ENCODE assay signal across 25 mouse cellular contexts in the genomic region with DNA sequence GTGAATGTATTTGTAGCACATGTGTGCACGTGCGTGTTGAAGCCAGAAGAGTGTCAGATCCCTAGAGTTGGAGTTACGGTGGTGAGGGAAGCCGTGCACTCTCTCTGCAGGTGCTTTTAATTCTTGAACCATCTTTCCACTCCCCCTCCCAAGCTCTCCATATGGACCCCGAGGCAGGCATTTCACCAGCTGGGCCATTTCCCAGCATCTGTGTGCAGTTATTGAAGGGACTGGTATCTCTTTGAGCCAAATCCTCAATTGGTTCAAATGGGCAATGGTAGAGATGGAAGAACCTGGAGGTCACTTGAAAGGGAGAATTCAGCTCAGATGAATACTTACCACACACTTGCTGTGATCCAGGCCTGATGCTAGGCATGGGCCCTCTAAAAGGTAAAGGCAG. TPM values are rescaled to one million over a fixed set of nuclear protein-coding genes. Genes with fewer than 3 reads are reported as not detected.
DNase-seq lines count a peak whose midpoint lies in the region; TF ChIP-seq lines count a peak whose summit lies in the region.
"Had no signal": no experiment of that assay in that cellular context is flagged by ENCODE, and none has a peak within 500 bp of the region (broad histone marks: within the 10 kb centered on the region; RNA-seq: fewer than 3 reads in every experiment).

No protein-coding gene starts in this region.

- TF ChIP-seq CTCF in gastrocnemius, adult 2 months (IDR thresholded peaks at IDR 0.05) = no peak

- no peak overlapping the region for H3K4me3 ChIP-seq in gastrocnemius, adult 2 months
- no peak overlapping the region for H3K4me3 ChIP-seq in embryonic facial prominence, embryonic 10.5 days
- H3K4me3 ChIP-seq: forebrain, embryonic 13.5 days; heart, embryonic 13.5 days; hindbrain, embryonic 12.5 days had no signal

- no peaks in the 10 kb centered on the region for H3K36me3 ChIP-seq in embryonic facial prominence, embryonic 10.5 days (replicated peaks)
- H3K36me3 ChIP-seq: G1E; heart, embryonic 13.5 days; hindbrain, embryonic 12.5 days had no signal

- peak overlapping the region; percentile 67; the same call in 1 of the 2 replicates for H3K27ac ChIP-seq in gastrocnemius, adult 2 months
- H3K27ac ChIP-seq in embryonic facial prominence, embryonic 10.5 days (replicated peaks) = no peak overlapping the region
- H3K27ac ChIP-seq: forebrain, embryonic 13.5 days; heart, embryonic 13.5 days; hindbrain, embryonic 12.5 days had no signal

- peak; percentile 14 to 16 for DNase-seq in cerebellum, postnatal 10 days
- DNase-seq in cerebellum, adult 9-10 months = no peak
- no peak for DNase-seq in gastrocnemius, adult 2 months
- DNase-seq in gastrocnemius, postnatal 36 days = no peak
- peak; percentile 70 for DNase-seq in embryonic facial prominence, embryonic 10.5 days (ENCODE audit: low spot score)
- peak; percentile 40 for DNase-seq in forelimb bud, embryonic 11.5 days (ENCODE audit: low read depth, low spot score)
- no peak for DNase-seq in retina, postnatal 1 day
- DNase-seq: adrenal gland, adult 8-10 months; adrenal gland, postnatal 36 days; cerebellum, adult 2 months; cerebellum, postnatal 25 days; forebrain, postnatal 0 days had no signal

- H3K9me3 ChIP-seq in embryonic facial prominence, embryonic 10.5 days = no peaks in the 10 kb centered on the region
- H3K9me3 ChIP-seq: forebrain, embryonic 13.5 days; G1E; heart, embryonic 13.5 days; hindbrain, embryonic 12.5 days had no signal

- 52% methylated on average over 5 of the region's 5 CpGs for WGBS in embryonic facial prominence, embryonic 10.5 days

- intact Hi-C loops in gastrocnemius, adult 2 months (cut with DNase I) = no loop called here
- intact Hi-C loops in gastrocnemius, postnatal 36 days (cut with DNase I) = no loop called here

- H3K4me1 ChIP-seq in embryonic facial prominence, embryonic 10.5 days = peaks cover 53% of the 10 kb centered on the region
- H3K4me1 ChIP-seq: forebrain, embryonic 13.5 days; hindbrain, embryonic 12.5 days had no signal

- H3K27me3 ChIP-seq in embryonic facial prominence, embryonic 10.5 days (replicated peaks; ENCODE audit: low read depth, poor library complexity, severe bottlenecking) = no peaks in the 10 kb centered on the region
- H3K27me3 ChIP-seq: forebrain, embryonic 13.5 days; heart, embryonic 13.5 days; hindbrain, embryonic 12.5 days had no signal

RNA-seq across cellular contexts. Expression of a gene that starts 55.3 kb away (rescaled TPM):
- not detected for total RNA-seq in gastrocnemius, adult 2 months (2021)
- total RNA-seq in gastrocnemius, postnatal 36 days (2021) = not detected
- not detected in 2 replicates for polyA plus RNA-seq in embryonic facial prominence, embryonic 10.5 days (2016; fragmentation: Nextera tagmentation; extraction: Ambion mirVana)
- total RNA-seq: forebrain, postnatal 0 days; gastrocnemius, adult 8-10 months; heart, adult 8-10 months; heart, postnatal 4 days had no signal
- polyA plus RNA-seq: CD4-positive, CD25-positive, alpha-beta regulatory T cell, adult 4 months; cerebellum, adult 2 months; cortical plate, adult 2 months; forebrain, embryonic 13.5 days; forebrain, postnatal 0 days; G1E; heart, embryonic 13.5 days; heart, postnatal 0 days; hindbrain, embryonic 12.5 days; hindbrain, embryonic 16.5 days; inflammation-experienced regulatory T-cells, adult 6 months; intestine, postnatal 0 days had no signal

Comparison
In these comparisons a context has a peak if more than half of its experiments do, and no peak if none do; other contexts are left out.
1. DNase-seq: peak in cerebellum, postnatal 10 days (2 of 2), embryonic facial prominence, embryonic 10.5 days (single experiment) and forelimb bud, embryonic 11.5 days (single experiment); none in cerebellum, adult 9-10 months (single experiment), gastrocnemius, adult 2 months (single experiment), gastrocnemius, postnatal 36 days (0 of 2) and retina, postnatal 1 day (single experiment).